Mouse (Mus musculus): ENCODE measurements around the gene Tnfrsf25.

Tnfrsf25 gene

DNA sequence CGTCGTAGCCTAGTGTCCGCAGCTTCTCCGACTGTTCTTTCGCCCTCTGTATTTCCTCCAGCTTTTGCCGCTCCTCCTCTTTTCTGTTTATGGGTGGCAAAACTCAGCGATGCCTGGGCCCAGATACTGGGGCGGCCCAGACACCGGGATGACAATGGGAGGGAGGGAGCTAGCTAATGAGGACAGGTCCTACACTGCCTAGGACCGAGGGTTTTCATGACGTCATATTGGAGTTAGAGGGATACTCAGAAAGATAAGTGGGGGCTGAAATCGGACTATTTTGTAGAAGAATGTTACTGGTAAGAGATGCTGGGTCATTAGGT, 5.4 kb downstream of the Tnfrsf25 start:
- no peak for DNase-seq (ENCODE audit: low spot score)

GRCm38 (mm10) chr4:152124361-152124961, 8.7 kb downstream of the Tnfrsf25 start:
- DNase-seq (ENCODE audit: low spot score): no peak

GRCm38 (mm10) chr4:152125161-152126025, 9.7 kb downstream of the Tnfrsf25 start:
- no peak for DNase-seq (ENCODE audit: low spot score)

GRCm38 (mm10) chr4:152126026-152126920, 10.5 kb downstream of the Tnfrsf25 start:
- no peak for DNase-seq (ENCODE audit: low spot score)

DNA sequence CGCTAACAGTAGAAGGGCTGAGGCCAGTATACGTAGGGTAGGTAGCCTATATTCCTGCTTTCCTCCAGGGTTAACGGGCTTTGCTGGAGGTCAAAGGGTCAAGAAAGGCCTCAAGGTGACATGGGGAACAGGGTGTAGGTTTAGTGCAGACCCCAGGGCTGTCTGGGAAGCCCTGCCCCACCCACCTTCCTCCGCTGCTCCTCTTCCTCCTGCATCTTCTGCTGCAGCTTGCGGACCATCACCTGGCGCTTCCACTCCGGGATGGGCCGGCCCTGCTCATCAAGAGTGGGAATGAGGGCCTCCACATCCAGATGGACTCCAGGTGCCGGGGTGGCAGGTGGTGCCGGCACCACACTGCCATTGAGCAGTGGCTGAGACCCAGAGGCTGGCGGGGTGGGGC, 12.2 kb downstream of the Tnfrsf25 start:
- no peak for DNase-seq (ENCODE audit: low spot score)

- no peak for DNase-seq (ENCODE audit: low spot score)
Observed at GRCm38 (mm10) chr4:152128784-152129183, 13.1 kb downstream of the Tnfrsf25 start.

GRCm38 (mm10) chr4:152129395-152129930, 13.7 kb downstream of the Tnfrsf25 start:
- DNase-seq (ENCODE audit: low spot score): no peak

DNA sequence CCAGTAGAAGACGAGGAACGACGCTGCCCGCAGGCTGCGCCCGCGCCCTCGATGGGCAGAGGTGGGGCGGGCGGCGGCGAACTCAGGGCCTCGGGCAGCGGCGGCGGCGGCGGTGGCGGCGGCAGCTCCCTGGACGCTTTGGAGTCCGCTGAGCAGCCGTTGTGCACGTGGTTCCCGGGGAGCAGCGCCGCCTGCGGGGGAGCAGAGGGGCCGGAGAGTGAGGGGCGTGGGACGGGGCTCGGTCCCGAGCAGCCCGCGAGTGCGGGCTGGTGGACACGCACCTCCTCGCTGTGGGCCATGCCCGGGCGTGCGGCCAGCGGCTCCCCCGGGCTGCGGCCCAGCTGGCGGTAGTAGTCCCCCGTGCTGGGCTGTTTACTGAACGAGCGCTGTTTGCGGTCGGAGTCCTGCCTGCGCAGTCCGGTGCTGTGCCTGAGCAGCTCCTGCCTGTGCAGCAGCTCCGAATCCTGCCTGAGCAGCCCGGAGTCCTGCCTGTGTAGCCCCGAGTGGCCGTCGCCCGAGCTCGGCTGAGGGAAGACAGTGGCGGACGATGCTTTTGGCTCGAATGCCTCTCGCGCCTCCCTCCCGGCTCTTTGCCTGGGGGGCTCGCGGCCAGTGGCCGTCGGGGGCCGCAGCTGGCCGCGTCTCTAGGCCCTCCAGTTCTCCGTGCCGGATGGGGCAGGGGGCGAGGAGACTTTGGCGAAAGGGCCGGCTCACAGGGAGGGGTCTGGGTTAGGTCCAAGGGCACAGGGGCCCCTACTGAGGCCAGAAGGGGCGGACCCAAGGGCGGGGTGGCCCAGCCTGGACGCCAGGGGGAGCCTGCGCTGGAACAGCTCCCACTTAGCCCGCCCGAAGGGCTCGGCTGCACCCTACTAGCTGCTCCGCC, 15.3 kb downstream of the Tnfrsf25 start:
- no peak for DNase-seq (ENCODE audit: low spot score)

DNA sequence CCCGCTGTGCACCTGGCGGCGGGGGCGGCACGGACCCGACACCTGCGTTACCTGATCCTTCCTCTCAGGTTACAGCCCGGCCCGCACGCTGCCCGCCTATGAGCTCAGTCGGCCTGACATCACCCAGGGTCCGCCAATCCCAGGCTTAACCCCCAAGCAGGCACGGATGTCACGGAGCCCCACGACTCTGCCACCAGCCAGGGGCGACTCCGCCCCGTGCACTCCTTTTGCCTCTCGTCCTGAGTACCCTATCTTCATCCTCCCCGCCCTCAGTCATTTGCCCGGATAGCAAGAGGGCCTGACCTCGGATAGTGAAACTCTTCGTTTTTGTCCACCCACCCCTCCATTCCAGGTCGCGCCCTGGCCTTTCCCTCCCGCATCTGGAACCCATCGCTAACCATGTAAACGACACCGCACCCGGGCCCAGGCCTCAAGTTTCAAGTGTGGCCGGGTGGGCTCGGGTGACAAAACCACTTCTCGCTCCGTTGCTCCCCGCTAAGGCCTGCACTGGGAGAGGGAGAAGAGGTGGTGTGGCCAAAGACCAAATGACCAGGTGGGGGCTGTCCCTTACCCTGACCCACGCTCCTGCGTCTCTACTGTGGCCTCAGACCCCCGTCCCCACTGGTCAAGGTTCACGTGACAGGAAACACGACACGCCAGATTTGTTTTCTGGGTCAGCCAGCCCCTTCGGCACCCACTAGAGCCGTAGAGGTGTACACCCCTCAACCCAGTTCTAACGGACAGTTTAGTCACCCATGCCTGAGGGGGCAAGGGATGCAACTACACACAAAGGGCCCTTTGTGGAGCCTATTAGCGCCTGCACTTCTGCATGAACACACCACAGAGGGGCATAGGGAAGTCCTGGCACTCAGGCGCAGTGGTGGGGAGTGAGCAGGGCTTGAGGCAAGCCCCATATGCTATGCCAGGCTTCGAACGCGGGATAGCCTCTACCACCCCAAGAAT, 16.4 kb downstream of the Tnfrsf25 start:
- no peak for DNase-seq (ENCODE audit: low spot score)

DNA sequence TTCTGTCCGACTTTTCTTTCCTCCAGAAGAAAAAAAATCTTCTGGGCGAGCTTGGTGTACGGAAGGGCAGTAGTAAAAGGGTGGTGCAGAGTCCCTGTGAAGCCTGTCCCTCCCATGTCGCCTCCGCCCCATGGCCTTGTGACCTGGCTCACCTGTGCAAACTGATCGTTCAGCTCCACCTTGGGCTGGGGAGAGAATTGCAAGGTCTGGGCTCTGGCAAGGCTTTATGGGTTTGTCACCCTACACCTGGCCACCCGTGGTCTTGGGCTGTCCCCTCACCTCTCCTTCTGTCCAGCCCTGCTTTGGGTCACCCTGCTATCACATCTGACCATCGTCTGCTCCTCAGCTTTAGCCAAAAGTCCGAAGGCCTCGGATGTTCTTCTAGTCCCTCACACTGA, 17.0 kb downstream of the Tnfrsf25 start:
- DNase-seq (ENCODE audit: low spot score): no peak

DNA sequence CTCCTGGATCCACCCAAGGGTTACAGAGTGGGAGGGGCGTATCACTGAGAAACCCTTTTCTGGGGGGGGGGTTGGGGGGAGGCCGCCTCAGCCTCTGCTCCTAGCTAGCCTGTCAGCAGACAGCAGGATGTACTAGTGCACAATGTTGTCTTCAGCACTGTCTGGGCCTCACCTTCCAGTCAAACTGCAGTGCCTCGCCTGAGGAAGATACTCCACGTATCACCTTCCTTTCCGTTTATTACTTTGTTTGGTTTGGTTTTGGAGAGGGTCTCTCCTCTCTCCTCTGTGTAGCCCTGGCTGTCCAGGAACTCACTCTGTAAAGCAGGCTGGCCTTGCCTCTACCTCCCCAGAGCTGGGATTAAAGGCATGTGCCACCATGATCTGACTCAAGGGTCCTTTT, 17.5 kb downstream of the Tnfrsf25 start:
- no peak for DNase-seq (ENCODE audit: low spot score)

DNA sequence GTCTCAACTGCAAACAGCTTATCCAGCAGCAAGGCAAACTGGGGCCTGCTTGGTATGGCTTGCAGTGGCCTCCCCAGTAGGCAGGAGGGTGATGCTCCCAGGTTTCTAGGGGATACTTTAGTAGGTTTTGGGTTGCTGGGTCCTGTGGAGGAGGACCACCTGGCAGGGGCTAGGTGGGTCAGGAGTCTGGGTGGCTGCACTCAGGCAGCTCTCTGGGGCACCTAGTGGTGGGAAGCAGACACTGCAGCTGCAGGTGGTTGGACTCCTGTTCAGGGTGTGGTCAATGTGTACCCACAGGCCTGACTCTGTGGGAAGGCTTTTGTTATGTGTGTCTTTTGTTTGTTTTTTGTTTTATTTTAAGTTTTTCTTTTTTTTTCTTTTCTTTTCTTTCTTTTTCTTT, 18.8 kb downstream of the Tnfrsf25 start:
- no peak for DNase-seq (ENCODE audit: low spot score)

DNA sequence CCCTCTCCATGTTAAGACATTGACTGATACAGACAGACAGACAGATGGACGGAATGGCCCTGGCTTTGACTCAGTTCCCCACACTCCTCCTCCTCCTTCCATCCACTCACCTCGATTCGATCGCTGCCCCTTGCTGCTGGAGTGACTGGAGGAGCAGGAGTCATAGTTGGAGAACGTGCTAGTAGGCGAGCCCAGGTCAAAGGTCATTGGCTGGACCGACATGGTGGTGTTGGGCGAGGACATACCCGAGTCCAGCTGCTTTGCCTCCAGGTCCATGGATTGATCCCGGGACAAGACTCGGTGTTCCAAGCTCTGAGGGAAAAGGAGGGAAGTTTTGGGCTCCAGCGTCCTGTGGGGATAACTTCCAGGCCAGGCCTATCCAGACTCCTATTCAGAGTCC, 19.6 kb downstream of the Tnfrsf25 start:
- no peak for DNase-seq (ENCODE audit: low spot score)

DNA sequence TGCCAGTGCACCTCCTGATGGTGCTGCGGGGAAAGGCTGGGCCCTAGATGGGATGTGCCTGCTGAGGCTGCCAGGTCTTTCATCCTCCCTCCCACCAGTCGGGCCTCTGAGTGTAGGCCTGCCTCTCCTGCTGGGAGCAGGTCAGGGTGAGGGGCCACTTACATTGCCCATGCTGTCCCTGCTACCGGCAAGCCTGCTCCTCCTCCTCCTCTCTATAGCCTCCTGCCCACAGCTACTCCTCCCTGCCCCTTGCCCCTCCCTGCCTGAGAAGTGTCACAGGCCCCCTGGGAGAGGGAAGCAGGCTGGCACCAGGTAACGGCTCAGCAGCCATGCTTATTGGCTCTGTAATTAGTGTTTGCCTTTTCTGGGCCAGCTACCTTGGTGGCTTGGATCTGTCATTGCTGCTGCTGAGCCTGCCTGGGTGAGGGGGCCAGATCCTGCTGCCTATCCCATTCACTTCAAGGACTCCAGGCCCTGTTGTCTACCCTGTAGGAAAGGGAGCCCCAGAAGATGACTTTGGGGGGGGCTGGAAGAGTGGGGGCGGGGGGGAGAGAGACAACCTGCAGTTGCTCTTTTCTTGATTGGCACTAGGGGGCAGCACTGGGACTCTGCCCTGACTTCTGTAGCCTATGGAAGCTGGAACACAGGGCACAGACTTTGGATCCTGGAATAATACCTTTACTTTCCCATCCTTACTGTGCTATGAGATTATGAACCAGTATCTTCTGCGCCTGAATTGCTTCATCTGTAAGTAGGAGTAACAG, 20.6 kb downstream of the Tnfrsf25 start:
- no peak for DNase-seq (ENCODE audit: low spot score)

DNA sequence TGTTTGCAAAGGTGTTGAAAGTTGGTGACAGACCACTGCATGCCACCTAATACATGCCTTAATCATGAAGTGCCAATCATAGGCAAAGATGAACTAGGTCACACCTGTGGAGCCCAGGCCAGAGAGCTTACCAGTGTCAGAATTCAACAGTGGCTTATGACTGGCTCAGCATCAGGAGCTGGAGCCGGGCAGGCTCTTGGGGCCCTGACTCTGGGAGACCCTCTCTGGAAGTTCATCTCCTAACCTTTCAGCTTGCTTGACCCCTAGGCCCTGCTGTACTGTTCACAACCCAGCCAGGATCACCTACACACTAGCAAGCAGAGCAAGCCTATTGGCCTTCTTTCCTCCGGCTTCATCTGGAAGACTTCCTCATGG, 21.1 kb downstream of the Tnfrsf25 start:
- no peak for DNase-seq (ENCODE audit: low spot score)

- peak; percentile 62 for DNase-seq (ENCODE audit: low spot score)
Observed at GRCm38 (mm10) chr4:152138497-152139260, 22.9 kb downstream of the Tnfrsf25 start.

GRCm38 (mm10) chr4:152140441-152140840, 24.7 kb downstream of the Tnfrsf25 start:
- no peak for DNase-seq (ENCODE audit: low spot score)

DNA sequence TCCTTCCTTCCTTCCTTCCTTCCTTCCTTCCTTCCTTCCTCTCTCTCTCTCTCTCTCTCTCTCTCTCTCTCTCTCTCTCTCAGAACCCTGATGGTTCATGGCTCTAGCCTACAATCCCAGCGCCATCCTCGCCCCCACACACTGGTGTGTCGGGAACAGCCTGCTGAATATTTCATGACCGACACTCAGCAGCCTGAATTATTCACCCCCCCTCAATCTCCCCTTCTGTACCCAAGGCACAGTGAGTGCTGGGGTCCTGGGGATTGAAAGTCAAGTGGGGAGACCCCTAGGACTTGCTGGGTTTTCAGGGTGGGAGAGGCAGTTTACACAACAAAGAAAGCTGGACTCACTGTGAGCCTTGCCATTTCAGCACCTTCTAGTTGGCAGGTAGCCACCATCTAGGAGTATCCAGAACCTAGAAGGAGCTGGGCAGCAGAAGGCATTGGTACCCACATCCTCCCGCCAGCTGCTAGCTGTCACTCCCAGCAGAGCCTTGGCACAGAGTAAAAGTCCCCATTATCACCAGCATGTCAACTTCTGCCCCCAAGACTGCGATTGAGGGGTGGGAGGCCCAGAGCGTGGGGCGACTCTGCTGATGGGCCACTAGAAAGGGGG, 25.9 kb downstream of the Tnfrsf25 start:
- no peak for DNase-seq (ENCODE audit: low spot score)
